Comparison of ENCODE assay signal across 8 mouse cellular contexts in the genomic region with DNA sequence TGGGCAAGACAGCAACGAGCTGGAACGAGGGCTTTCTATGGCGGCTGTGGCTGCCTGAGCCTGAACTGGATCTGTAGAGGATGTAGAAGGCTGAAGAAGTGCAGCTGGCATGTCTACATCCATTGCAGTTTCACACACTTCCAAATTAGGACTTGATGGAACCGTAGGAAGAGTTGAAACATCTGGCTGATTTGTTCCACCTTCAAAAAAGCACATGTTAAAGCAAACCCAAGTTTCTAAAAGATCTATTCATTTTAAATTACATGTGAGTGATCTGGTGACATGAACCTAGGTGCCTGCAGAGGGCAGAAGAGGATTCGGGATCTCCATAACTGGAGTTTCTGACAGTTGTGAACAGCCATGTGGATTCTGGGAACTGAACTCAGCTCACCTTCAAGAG.
DNase-seq lines count a peak whose midpoint lies in the region; ATAC-seq and TF ChIP-seq lines count a peak whose summit lies in the region.

No protein-coding gene starts in this region.

- no peaks in the 10 kb centered on the region for H3K9me3 ChIP-seq in forebrain, postnatal 0 days (ENCODE audit: low read length)
- H3K9me3 ChIP-seq in forebrain, embryonic 12.5 days: no peaks in the 10 kb centered on the region
- H3K9me3 ChIP-seq in forebrain, embryonic 16.5 days (ENCODE audit: control insufficient read depth, low read length): no peaks in the 10 kb centered on the region
- H3K9me3 ChIP-seq in midbrain, embryonic 16.5 days (replicated peaks; ENCODE audit: control insufficient read depth, low read length, poor library complexity, severe bottlenecking): no peaks in the 10 kb centered on the region

- no peak for ATAC-seq in forebrain, postnatal 0 days
- no peak for ATAC-seq in forebrain, embryonic 12.5 days (ENCODE audit: low FRiP score)
- ATAC-seq in megakaryocyte, adult 5-6 weeks (ENCODE audit: poor library complexity, severe bottlenecking): 0 out of 2 replicates have a peak, but pooled peaks have one; percentile 38
- no peak for ATAC-seq in forebrain, embryonic 16.5 days
- no peak for ATAC-seq in midbrain, embryonic 16.5 days

- TF ChIP-seq CTCF in forebrain, postnatal 0 days (IDR thresholded peaks at IDR 0.05; ENCODE audit: low read depth): peak; percentile 49
- peak; percentile 47 for TF ChIP-seq CTCF in kidney, adult 2 months (conservative IDR thresholded peaks at IDR 0.05; ENCODE audit: insufficient read depth, insufficient read length, low read depth, low read length)

- WGBS in forebrain, postnatal 0 days: 85% methylated on average over 5 of the region's 5 CpGs
- 81% methylated on average over 5 of the region's 5 CpGs for WGBS in forebrain, embryonic 12.5 days
- WGBS in kidney, adult 2 months: 59% methylated on average over 5 of the region's 5 CpGs
- WGBS in forebrain, embryonic 16.5 days: 81% methylated on average over 5 of the region's 5 CpGs
- WGBS in midbrain, embryonic 16.5 days: 80% methylated on average over 5 of the region's 5 CpGs

- no peak overlapping the region for H3K4me2 ChIP-seq in forebrain, postnatal 0 days (ENCODE audit: low read depth)
- H3K4me2 ChIP-seq in forebrain, embryonic 12.5 days: no peak overlapping the region
- H3K4me2 ChIP-seq in forebrain, embryonic 16.5 days (ENCODE audit: low read length): no peak overlapping the region
- no peak overlapping the region for H3K4me2 ChIP-seq in midbrain, embryonic 16.5 days (ENCODE audit: low read length)

- H3K4me1 ChIP-seq in forebrain, postnatal 0 days (ENCODE audit: insufficient read depth): no peaks in the 10 kb centered on the region
- no peaks in the 10 kb centered on the region for H3K4me1 ChIP-seq in forebrain, embryonic 12.5 days
- H3K4me1 ChIP-seq in kidney, adult 2 months (ENCODE audit: control insufficient read depth, insufficient read depth, low read length): no peaks in the 10 kb centered on the region
- H3K4me1 ChIP-seq in forebrain, embryonic 16.5 days (replicated peaks; ENCODE audit: control insufficient read depth, insufficient read depth, low read length): no peaks in the 10 kb centered on the region
- H3K4me1 ChIP-seq in midbrain, embryonic 16.5 days (ENCODE audit: control insufficient read depth, insufficient read depth, low read length): no peaks in the 10 kb centered on the region

- H3K27ac ChIP-seq in forebrain, postnatal 0 days (ENCODE audit: low read depth, low read length): no peak overlapping the region
- H3K27ac ChIP-seq in forebrain, embryonic 12.5 days: no peak overlapping the region
- no peak overlapping the region for H3K27ac ChIP-seq in kidney, adult 2 months (ENCODE audit: insufficient read depth, low read depth, low read length)
- H3K27ac ChIP-seq in forebrain, embryonic 16.5 days (ENCODE audit: low read length): no peak overlapping the region
- H3K27ac ChIP-seq in midbrain, embryonic 16.5 days (ENCODE audit: low read length): no peak overlapping the region

- H3K9ac ChIP-seq in forebrain, postnatal 0 days: no peak overlapping the region
- no peak overlapping the region for H3K9ac ChIP-seq in forebrain, embryonic 12.5 days
- no peak overlapping the region for H3K9ac ChIP-seq in forebrain, embryonic 16.5 days (replicated peaks; ENCODE audit: low read depth, low read length)
- H3K9ac ChIP-seq in midbrain, embryonic 16.5 days (ENCODE audit: low read depth, low read length): no peak overlapping the region

- no peak overlapping the region for H3K4me3 ChIP-seq in forebrain, postnatal 0 days (ENCODE audit: low read depth, low read length)
- H3K4me3 ChIP-seq in forebrain, embryonic 12.5 days (replicated peaks): no peak overlapping the region
- no peak overlapping the region for H3K4me3 ChIP-seq in kidney, adult 2 months (ENCODE audit: insufficient read depth, low read depth, low read length)
- H3K4me3 ChIP-seq in forebrain, embryonic 16.5 days (replicated peaks; ENCODE audit: low read length): no peak overlapping the region
- no peak overlapping the region for H3K4me3 ChIP-seq in midbrain, embryonic 16.5 days (ENCODE audit: low read depth, low read length)

- H3K36me3 ChIP-seq in forebrain, postnatal 0 days (ENCODE audit: insufficient read depth): peaks cover 13% of the 10 kb centered on the region
- H3K36me3 ChIP-seq in forebrain, embryonic 12.5 days (replicated peaks): peaks cover 3% of the 10 kb centered on the region; the same call in 1 of the 2 replicates
- H3K36me3 ChIP-seq in kidney, adult 2 months (ENCODE audit: control insufficient read depth, insufficient read depth, low read length): no peaks in the 10 kb centered on the region; the same call in none of the 2 replicates
- H3K36me3 ChIP-seq in forebrain, embryonic 16.5 days (ENCODE audit: control insufficient read depth, insufficient read depth): no peaks in the 10 kb centered on the region
- peaks cover 8% of the 10 kb centered on the region for H3K36me3 ChIP-seq in midbrain, embryonic 16.5 days (ENCODE audit: control insufficient read depth, insufficient read depth, low read length)

- TF ChIP-seq POLR2A in kidney, adult 2 months (IDR thresholded peaks at IDR 0.05; ENCODE audit: low read depth, low read length): no peak

- no peaks in the 10 kb centered on the region for H3K27me3 ChIP-seq in forebrain, postnatal 0 days (ENCODE audit: insufficient read depth, low read length)
- H3K27me3 ChIP-seq in forebrain, embryonic 12.5 days: no peaks in the 10 kb centered on the region
- no peaks in the 10 kb centered on the region for H3K27me3 ChIP-seq in kidney, adult 2 months (replicated peaks; ENCODE audit: control insufficient read depth, insufficient read depth, low read length)
- no peaks in the 10 kb centered on the region for H3K27me3 ChIP-seq in forebrain, embryonic 16.5 days (replicated peaks; ENCODE audit: control insufficient read depth, insufficient read depth, low read length)
- H3K27me3 ChIP-seq in midbrain, embryonic 16.5 days (ENCODE audit: control insufficient read depth, insufficient read depth, low read depth, low read length): no peaks in the 10 kb centered on the region

- DNase-seq in forebrain, postnatal 0 days: no peak
- peak; percentile 16 for DNase-seq in thymus, postnatal 14 days
- DNase-seq in thymus, postnatal 10 days (ENCODE audit: low spot score in 2 of 2): no peak
- DNase-seq in kidney, adult 2 months: peak; percentile 59

Comparison
In these comparisons a context has a peak if more than half of its experiments do, and no peak if none do; other contexts are left out.
1. DNase-seq: peak in thymus, postnatal 14 days (single experiment) and kidney, adult 2 months (single experiment); none in forebrain, postnatal 0 days (single experiment) and thymus, postnatal 10 days (0 of 2).